Mouse (Mus musculus): Measurements from ENCODE around the gene Fbln1. TPM values are rescaled to one million over a fixed set of nuclear protein-coding genes. Genes with fewer than 3 reads are reported as not detected.

Gene Fbln1
- polyA plus RNA-seq (2016; fragmentation: Nextera tagmentation; extraction: Ambion mirVana) = 258 and 261 TPM in 2 replicates

- H3K27ac ChIP-seq = peak within 1 kb of the TSS; percentile 98
- H3K36me3 ChIP-seq = peaks cover 29% of the 10 kb centered on the region
- H3K9me3 ChIP-seq (replicated peaks) = no peaks in the 10 kb centered on the region
- WGBS = under 1% methylated on average over 59 of the region's 64 CpGs
- H3K4me3 ChIP-seq = peak within 1 kb of the TSS; percentile 78
- H3K27me3 ChIP-seq (ENCODE audit: low read depth, poor library complexity, severe bottlenecking) = peaks cover 12% of the 10 kb centered on the region; the same call in 1 of the 2 replicates
- DNase-seq (ENCODE audit: low spot score) = peak; percentile 91
- H3K4me1 ChIP-seq = peaks cover 53% of the 10 kb centered on the region
These were observed at the start of gene Fbln1 for GRCm38 (mm10) chr15:85205792-85206702. TSS of gene Fbln1 (plus strand) at chr15:85205949.

GRCm38 (mm10) chr15:85156198-85156597, 49.6 kb upstream of the Fbln1 start:
- no peak for DNase-seq (ENCODE audit: low spot score)
- no peak overlapping the region for H3K27ac ChIP-seq
- no peaks in the 10 kb centered on the region for H3K36me3 ChIP-seq
- H3K4me3 ChIP-seq = no peak overlapping the region
- 80% methylated on average over 4 of the region's 4 CpGs for WGBS
- H3K9me3 ChIP-seq (replicated peaks) = no peaks in the 10 kb centered on the region
- no peaks in the 10 kb centered on the region for H3K27me3 ChIP-seq (ENCODE audit: low read depth, poor library complexity, severe bottlenecking)
- H3K4me1 ChIP-seq = peaks cover 10% of the 10 kb centered on the region

- Histone ChIP-seq H3K27me3 (ENCODE audit: low read depth, poor library complexity, severe bottlenecking) (no peaks in the 10 kb centered on the region), H3K27ac (0 out of 2 replicates have a peak overlapping the region, but pooled peaks have one; percentile 37), H3K4me1 (peaks cover 46% of the 10 kb centered on the region), H3K9me3 (replicated peaks) (no peaks in the 10 kb centered on the region), H3K4me3 (no peak overlapping the region), H3K36me3 (no peaks in the 10 kb centered on the region)
- no peak for DNase-seq (ENCODE audit: low spot score)
These were observed 44.3 kb upstream of the Fbln1 start for GRCm38 (mm10) chr15:85161416-85161815.

- peak; percentile 56 for DNase-seq (ENCODE audit: low spot score)
- no peak overlapping the region for H3K4me3 ChIP-seq
- no peaks in the 10 kb centered on the region for H3K27me3 ChIP-seq (ENCODE audit: low read depth, poor library complexity, severe bottlenecking)
- no peaks in the 10 kb centered on the region for H3K36me3 ChIP-seq
- peak overlapping the region; percentile 79 for H3K27ac ChIP-seq
- H3K9me3 ChIP-seq (replicated peaks) = no peaks in the 10 kb centered on the region
- peaks cover 62% of the 10 kb centered on the region for H3K4me1 ChIP-seq
- 32% methylated on average over 21 of the region's 21 CpGs for WGBS
These were observed 42.8 kb upstream of the Fbln1 start for GRCm38 (mm10) chr15:85162693-85163663.

GRCm38 (mm10) chr15:85166433-85166933, 39.3 kb upstream of the Fbln1 start:
- H3K27ac ChIP-seq = peak overlapping the region; percentile 94
- WGBS = 9% methylated on average over 11 of the region's 11 CpGs
- no peaks in the 10 kb centered on the region for H3K36me3 ChIP-seq
- no peaks in the 10 kb centered on the region for H3K9me3 ChIP-seq (replicated peaks)
- DNase-seq (ENCODE audit: low spot score) = peak; percentile 82
- peaks cover 78% of the 10 kb centered on the region for H3K4me1 ChIP-seq
- peak overlapping the region; percentile 39 for H3K4me3 ChIP-seq
- H3K27me3 ChIP-seq (ENCODE audit: low read depth, poor library complexity, severe bottlenecking) = no peaks in the 10 kb centered on the region

GRCm38 (mm10) chr15:85167086-85167679, 38.6 kb upstream of the Fbln1 start:
- H3K9me3 ChIP-seq (replicated peaks) = no peaks in the 10 kb centered on the region
- no peaks in the 10 kb centered on the region for H3K27me3 ChIP-seq (ENCODE audit: low read depth, poor library complexity, severe bottlenecking)
- no peaks in the 10 kb centered on the region for H3K36me3 ChIP-seq
- 26% methylated on average over 12 of the region's 12 CpGs for WGBS
- H3K27ac ChIP-seq = peak overlapping the region; percentile 94
- H3K4me1 ChIP-seq = peaks cover 82% of the 10 kb centered on the region
- peak; percentile 75 for DNase-seq (ENCODE audit: low spot score)
- H3K4me3 ChIP-seq = peak overlapping the region; percentile 39; the same call in 1 of the 2 replicates

GRCm38 (mm10) chr15:85172054-85172453, 33.7 kb upstream of the Fbln1 start:
- Histone ChIP-seq H3K4me1 (peaks cover 56% of the 10 kb centered on the region), H3K27me3 (ENCODE audit: low read depth, poor library complexity, severe bottlenecking) (no peaks in the 10 kb centered on the region), H3K4me3 (no peak overlapping the region), H3K36me3 (no peaks in the 10 kb centered on the region), H3K27ac (peak overlapping the region; percentile 68), H3K9me3 (replicated peaks) (no peaks in the 10 kb centered on the region)
- WGBS = 18% methylated on average over 2 of the region's 2 CpGs
- no peak for DNase-seq (ENCODE audit: low spot score)

- Histone ChIP-seq H3K4me1 (peaks cover 42% of the 10 kb centered on the region), H3K27ac (peak overlapping the region; percentile 63), H3K27me3 (ENCODE audit: low read depth, poor library complexity, severe bottlenecking) (no peaks in the 10 kb centered on the region), H3K9me3 (replicated peaks) (no peaks in the 10 kb centered on the region), H3K4me3 (no peak overlapping the region), H3K36me3 (no peaks in the 10 kb centered on the region)
- DNase-seq (ENCODE audit: low spot score) = no peak
- 62% methylated on average over 8 of the region's 8 CpGs for WGBS
These were observed 32.3 kb upstream of the Fbln1 start for GRCm38 (mm10) chr15:85173425-85173824.

GRCm38 (mm10) chr15:85174060-85174459, 31.7 kb upstream of the Fbln1 start:
- H3K27ac ChIP-seq = no peak overlapping the region
- H3K4me3 ChIP-seq = no peak overlapping the region
- no peak for DNase-seq (ENCODE audit: low spot score)
- peaks cover 40% of the 10 kb centered on the region for H3K4me1 ChIP-seq
- no peaks in the 10 kb centered on the region for H3K9me3 ChIP-seq (replicated peaks)
- no peaks in the 10 kb centered on the region for H3K27me3 ChIP-seq (ENCODE audit: low read depth, poor library complexity, severe bottlenecking)
- WGBS = 80% methylated on average over 10 of the region's 10 CpGs
- H3K36me3 ChIP-seq = no peaks in the 10 kb centered on the region

GRCm38 (mm10) chr15:85177576-85177975, 28.2 kb upstream of the Fbln1 start:
- DNase-seq (ENCODE audit: low spot score) = peak; percentile 77
- Histone ChIP-seq H3K4me1 (peaks cover 31% of the 10 kb centered on the region), H3K36me3 (no peaks in the 10 kb centered on the region), H3K4me3 (no peak overlapping the region), H3K27me3 (ENCODE audit: low read depth, poor library complexity, severe bottlenecking) (no peaks in the 10 kb centered on the region), H3K27ac (peak overlapping the region; percentile 16; the same call in 1 of the 2 replicates), H3K9me3 (replicated peaks) (no peaks in the 10 kb centered on the region)
- WGBS = 90% methylated on average over 8 of the region's 8 CpGs

GRCm38 (mm10) chr15:85178172-85178571, 27.6 kb upstream of the Fbln1 start:
- Histone ChIP-seq H3K4me3 (no peak overlapping the region), H3K4me1 (peaks cover 27% of the 10 kb centered on the region), H3K9me3 (replicated peaks) (no peaks in the 10 kb centered on the region), H3K27me3 (ENCODE audit: low read depth, poor library complexity, severe bottlenecking) (no peaks in the 10 kb centered on the region), H3K27ac (peak overlapping the region; percentile 16; the same call in 1 of the 2 replicates), H3K36me3 (no peaks in the 10 kb centered on the region)
- no peak for DNase-seq (ENCODE audit: low spot score)
- 74% methylated on average over 6 of the region's 6 CpGs for WGBS

- Histone ChIP-seq H3K27ac (peak overlapping the region; percentile 53; the same call in 1 of the 2 replicates), H3K36me3 (no peaks in the 10 kb centered on the region), H3K4me3 (no peak overlapping the region), H3K4me1 (peaks cover 26% of the 10 kb centered on the region), H3K27me3 (ENCODE audit: low read depth, poor library complexity, severe bottlenecking) (no peaks in the 10 kb centered on the region), H3K9me3 (replicated peaks) (no peaks in the 10 kb centered on the region)
- no peak for DNase-seq (ENCODE audit: low spot score)
- 80% methylated on average over 7 of the region's 7 CpGs for WGBS
These were observed 26.1 kb upstream of the Fbln1 start for GRCm38 (mm10) chr15:85179528-85180180.
